In the genomic region with DNA sequence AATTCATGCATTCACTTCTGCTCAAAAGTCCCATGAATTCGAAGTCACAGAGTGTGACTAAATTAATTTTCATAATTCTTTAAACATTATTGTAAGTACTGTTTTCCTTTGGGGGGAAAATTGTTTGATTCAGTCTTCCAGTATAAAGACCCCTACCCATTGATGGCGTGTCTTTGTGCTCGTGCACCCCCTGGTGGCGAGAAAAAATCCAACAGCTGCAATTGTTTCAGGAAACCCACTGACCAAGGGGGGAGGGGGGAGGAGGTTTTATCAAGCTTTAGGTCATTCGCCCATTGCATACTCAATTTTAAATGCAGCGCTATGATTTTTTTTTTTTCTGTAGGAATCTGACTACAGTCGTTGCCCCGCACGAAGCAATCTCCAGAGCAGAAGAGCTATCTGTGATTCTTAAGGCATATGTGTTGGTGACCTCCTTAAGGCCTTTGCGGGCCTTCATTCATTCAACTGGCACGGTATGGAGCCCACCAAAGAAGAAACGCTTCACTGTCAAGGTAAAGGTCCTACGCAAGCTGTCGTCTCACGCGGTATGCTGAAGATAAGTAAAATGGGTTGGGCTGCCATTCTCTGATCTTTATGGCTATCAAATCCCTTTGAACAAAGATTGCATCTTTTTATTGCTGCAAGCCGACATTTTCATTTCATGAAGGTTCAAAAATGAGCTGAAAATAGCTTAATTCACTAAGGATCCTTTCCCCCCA, we compare ENCODE assay signal across 8 mouse cellular contexts.
DNase-seq lines count a peak whose midpoint lies in the region; ATAC-seq lines count a peak whose summit lies in the region.

No protein-coding gene starts in this region.

- no peak overlapping the region for H3K9ac ChIP-seq in forebrain, embryonic 12.5 days
- no peak overlapping the region for H3K9ac ChIP-seq in forebrain, embryonic 16.5 days (replicated peaks; ENCODE audit: low read depth, low read length)
- no peak overlapping the region for H3K9ac ChIP-seq in embryonic facial prominence, embryonic 11.5 days (replicated peaks; ENCODE audit: low read length)
- H3K9ac ChIP-seq in neural tube, embryonic 12.5 days = no peak overlapping the region

- H3K27me3 ChIP-seq in forebrain, embryonic 12.5 days = no peaks in the 10 kb centered on the region
- H3K27me3 ChIP-seq in forebrain, embryonic 16.5 days (replicated peaks; ENCODE audit: control insufficient read depth, insufficient read depth, low read length) = no peaks in the 10 kb centered on the region
- no peaks in the 10 kb centered on the region for H3K27me3 ChIP-seq in embryonic facial prominence, embryonic 11.5 days (ENCODE audit: control insufficient read depth, insufficient read depth, low read length)
- H3K27me3 ChIP-seq in neural tube, embryonic 12.5 days (replicated peaks) = no peaks in the 10 kb centered on the region

- H3K27ac ChIP-seq in forebrain, embryonic 12.5 days = no peak overlapping the region
- no peak overlapping the region for H3K27ac ChIP-seq in forebrain, embryonic 16.5 days (ENCODE audit: low read length)
- no peak overlapping the region for H3K27ac ChIP-seq in embryonic facial prominence, embryonic 11.5 days (replicated peaks; ENCODE audit: low read depth, low read length)
- no peak overlapping the region for H3K27ac ChIP-seq in neural tube, embryonic 12.5 days

- no peaks in the 10 kb centered on the region for H3K9me3 ChIP-seq in forebrain, embryonic 12.5 days
- no peaks in the 10 kb centered on the region for H3K9me3 ChIP-seq in forebrain, embryonic 16.5 days (ENCODE audit: control insufficient read depth, low read length)
- no peaks in the 10 kb centered on the region for H3K9me3 ChIP-seq in embryonic facial prominence, embryonic 11.5 days (replicated peaks; ENCODE audit: control insufficient read depth, low read length)
- H3K9me3 ChIP-seq in neural tube, embryonic 12.5 days = no peaks in the 10 kb centered on the region

- H3K4me1 ChIP-seq in forebrain, embryonic 12.5 days = no peaks in the 10 kb centered on the region
- no peaks in the 10 kb centered on the region for H3K4me1 ChIP-seq in forebrain, embryonic 16.5 days (replicated peaks; ENCODE audit: control insufficient read depth, insufficient read depth, low read length)
- H3K4me1 ChIP-seq in embryonic facial prominence, embryonic 11.5 days (ENCODE audit: control insufficient read depth, insufficient read depth, low read length) = no peaks in the 10 kb centered on the region
- no peaks in the 10 kb centered on the region for H3K4me1 ChIP-seq in neural tube, embryonic 12.5 days

- H3K4me3 ChIP-seq in forebrain, embryonic 12.5 days (replicated peaks) = no peak overlapping the region
- no peak overlapping the region for H3K4me3 ChIP-seq in forebrain, embryonic 16.5 days (replicated peaks; ENCODE audit: low read length)
- no peak overlapping the region for H3K4me3 ChIP-seq in embryonic facial prominence, embryonic 11.5 days (ENCODE audit: low read depth, low read length)
- H3K4me3 ChIP-seq in neural tube, embryonic 12.5 days = no peak overlapping the region

- H3K4me2 ChIP-seq in forebrain, embryonic 12.5 days = no peak overlapping the region
- H3K4me2 ChIP-seq in forebrain, embryonic 16.5 days (ENCODE audit: low read length) = no peak overlapping the region
- no peak overlapping the region for H3K4me2 ChIP-seq in embryonic facial prominence, embryonic 11.5 days (ENCODE audit: low read depth, low read length)
- H3K4me2 ChIP-seq in neural tube, embryonic 12.5 days (replicated peaks) = no peak overlapping the region

- H3K36me3 ChIP-seq in forebrain, embryonic 12.5 days (replicated peaks) = no peaks in the 10 kb centered on the region
- H3K36me3 ChIP-seq in forebrain, embryonic 16.5 days (ENCODE audit: control insufficient read depth, insufficient read depth) = no peaks in the 10 kb centered on the region
- H3K36me3 ChIP-seq in embryonic facial prominence, embryonic 11.5 days (replicated peaks; ENCODE audit: control insufficient read depth, insufficient read depth, low read depth, low read length) = no peaks in the 10 kb centered on the region
- H3K36me3 ChIP-seq in neural tube, embryonic 12.5 days = no peaks in the 10 kb centered on the region

- 54% methylated on average over 17 of the region's 17 CpGs for WGBS in forebrain, embryonic 12.5 days
- 57% methylated on average over 17 of the region's 17 CpGs for WGBS in forebrain, embryonic 16.5 days
- WGBS in embryonic facial prominence, embryonic 11.5 days = 52% methylated on average over 17 of the region's 17 CpGs
- WGBS in neural tube, embryonic 12.5 days = 57% methylated on average over 17 of the region's 17 CpGs

- peak; percentile 72 for DNase-seq in right cerebral cortex, postnatal 4 days
- DNase-seq in right cerebral cortex, postnatal 25 days = no peak
- peak; percentile 85 for DNase-seq in embryonic facial prominence, embryonic 11.5 days (ENCODE audit: low spot score)
- peak; percentile 80 for DNase-seq in kidney, postnatal 10 days
- DNase-seq in cerebellum, adult 9-11 months = no peak

- 0 out of 2 replicates have a peak, but pooled peaks have one; percentile 11 for ATAC-seq in forebrain, embryonic 12.5 days (ENCODE audit: low FRiP score)
- ATAC-seq in forebrain, embryonic 16.5 days = no peak
- ATAC-seq in embryonic facial prominence, embryonic 11.5 days (replicated peaks; ENCODE audit: insufficient number of reproducible peaks, low FRiP score, low TSS enrichment, low read depth) = no peak
- ATAC-seq in neural tube, embryonic 12.5 days (ENCODE audit: low FRiP score, low read depth) = peak; percentile 37; the same call in 1 of the 2 replicates

Comparison
In these comparisons a context has a peak if more than half of its experiments do, and no peak if none do; other contexts are left out.
1. ATAC-seq: peak in forebrain, embryonic 12.5 days (single experiment) and neural tube, embryonic 12.5 days (single experiment); none in forebrain, embryonic 16.5 days (single experiment) and embryonic facial prominence, embryonic 11.5 days (single experiment).
2. DNase-seq: peak in right cerebral cortex, postnatal 4 days (single experiment), embryonic facial prominence, embryonic 11.5 days (single experiment) and kidney, postnatal 10 days (single experiment); none in right cerebral cortex, postnatal 25 days (single experiment) and cerebellum, adult 9-11 months (single experiment).